In genomic region chr2:151972880-151973594, GRCm38 (mm10) we compare ENCODE assay signal across 8 mouse cellular contexts. TPM values are rescaled to one million over a fixed set of nuclear protein-coding genes. Genes with fewer than 3 reads are reported as not detected.
A peak's percentile ranks its signal among the peaks of the same experiment; 100 is the strongest.
DNase-seq lines count a peak whose midpoint lies in the region; ATAC-seq and TF ChIP-seq lines count a peak whose summit lies in the region.

No protein-coding gene starts in this region.

- peak overlapping the region; percentile 22; the same call in 1 of the 2 replicates for H3K27ac ChIP-seq in bone marrow macrophage, adult 2 months (ENCODE audit: insufficient read depth, low read depth, low read length)
- H3K27ac ChIP-seq in heart, postnatal 0 days (ENCODE audit: low read depth) = peak overlapping the region; percentile 28; the same call in 1 of the 2 replicates
- H3K27ac ChIP-seq in liver, embryonic 16.5 days (ENCODE audit: low read length) = peak overlapping the region; percentile 59
- H3K27ac ChIP-seq in neural tube, embryonic 11.5 days (ENCODE audit: low read depth, low read length) = peak overlapping the region; percentile 87

- no peak for TF ChIP-seq POLR2A in bone marrow macrophage, adult 2 months (IDR thresholded peaks at IDR 0.05; ENCODE audit: borderline replicate concordance, low read depth, low read length)

- DNase-seq in cerebellum, adult 9-10 months = peak; percentile 36
- DNase-seq in heart, postnatal 0 days (ENCODE audit: low spot score) = no peak
- DNase-seq in neural tube, embryonic 11.5 days (ENCODE audit: low spot score) = peak; percentile 81
- DNase-seq in layer of hippocampus, postnatal 14 days (ENCODE audit: low spot score in 2 of 2) = no peak
- no peak for DNase-seq in layer of hippocampus, adult 8-10 months (ENCODE audit: low spot score in 2 of 2)

- no peaks in the 10 kb centered on the region for H3K9me3 ChIP-seq in heart, postnatal 0 days (replicated peaks; ENCODE audit: control insufficient read depth, low read length)
- H3K9me3 ChIP-seq in liver, embryonic 16.5 days (replicated peaks; ENCODE audit: control insufficient read depth, low read length) = no peaks in the 10 kb centered on the region
- H3K9me3 ChIP-seq in neural tube, embryonic 11.5 days (ENCODE audit: control insufficient read depth, low read length) = no peaks in the 10 kb centered on the region

- WGBS in heart, postnatal 0 days = 21% methylated on average over 23 of the region's 23 CpGs
- 7% methylated on average over 23 of the region's 23 CpGs for WGBS in liver, embryonic 16.5 days (ENCODE audit: insufficient replicate concordance)
- 11% methylated on average over 23 of the region's 23 CpGs for WGBS in neural tube, embryonic 11.5 days

- ATAC-seq in cerebellum, adult (ENCODE audit: insufficient number of reproducible peaks, low FRiP score, low TSS enrichment) = no peak
- ATAC-seq in heart, postnatal 0 days (ENCODE audit: insufficient read depth, low read depth) = no peak
- peak; percentile 10; the same call in 1 of the 2 replicates for ATAC-seq in liver, embryonic 16.5 days (ENCODE audit: low read depth)
- ATAC-seq in neural tube, embryonic 11.5 days (ENCODE audit: insufficient read depth, low FRiP score, low TSS enrichment) = peak; percentile 81

- H3K4me3 ChIP-seq in bone marrow macrophage, adult 2 months (ENCODE audit: insufficient read depth, low read length) = peak overlapping the region; percentile 54
- H3K4me3 ChIP-seq in heart, postnatal 0 days (ENCODE audit: low read depth, low read length) = peak overlapping the region; percentile 35
- H3K4me3 ChIP-seq in liver, embryonic 16.5 days (ENCODE audit: low read depth, low read length) = peak overlapping the region; percentile 29
- H3K4me3 ChIP-seq in neural tube, embryonic 11.5 days (ENCODE audit: low read depth, low read length) = peak overlapping the region; percentile 27

- TF ChIP-seq EP300 in heart, postnatal 0 days (IDR thresholded peaks at IDR 0.05; ENCODE audit: low read depth) = no peak

- peaks cover 34% of the 10 kb centered on the region for H3K27me3 ChIP-seq in heart, postnatal 0 days (ENCODE audit: control insufficient read depth, insufficient read depth, low read length)
- H3K27me3 ChIP-seq in liver, embryonic 16.5 days (ENCODE audit: control insufficient read depth, insufficient read depth, low read depth, low read length) = peaks cover 18% of the 10 kb centered on the region
- H3K27me3 ChIP-seq in neural tube, embryonic 11.5 days (ENCODE audit: control insufficient read depth, insufficient read depth, low read length) = 0 out of 2 replicates have a peak, but pooled peaks cover 3% of the 10 kb centered on the region

- H3K4me2 ChIP-seq in heart, postnatal 0 days (ENCODE audit: low read depth, low read length) = peak overlapping the region; percentile 61
- H3K4me2 ChIP-seq in liver, embryonic 16.5 days (ENCODE audit: low read depth, low read length) = peak overlapping the region; percentile 51
- H3K4me2 ChIP-seq in neural tube, embryonic 11.5 days (ENCODE audit: low read depth) = peak overlapping the region; percentile 50

- TF ChIP-seq CTCF in bone marrow macrophage, adult 2 months (IDR thresholded peaks at IDR 0.05; ENCODE audit: low read depth, low read length) = no peak
- TF ChIP-seq CTCF in heart, postnatal 0 days (IDR thresholded peaks at IDR 0.05; ENCODE audit: low read depth) = no peak

- peaks cover 8% of the 10 kb centered on the region; the same call in 1 of the 2 replicates for H3K36me3 ChIP-seq in heart, postnatal 0 days (replicated peaks; ENCODE audit: control insufficient read depth, insufficient read depth, low read length)
- no peaks in the 10 kb centered on the region for H3K36me3 ChIP-seq in liver, embryonic 16.5 days (ENCODE audit: control insufficient read depth, insufficient read depth)
- H3K36me3 ChIP-seq in neural tube, embryonic 11.5 days (ENCODE audit: control insufficient read depth, insufficient read depth, low read length) = no peaks in the 10 kb centered on the region; the same call in 1 of the 2 replicates

- H3K9ac ChIP-seq in heart, postnatal 0 days (replicated peaks; ENCODE audit: low read depth, low read length) = peak overlapping the region; percentile 40; the same call in 1 of the 2 replicates
- peak overlapping the region; percentile 18; the same call in 1 of the 2 replicates for H3K9ac ChIP-seq in liver, embryonic 16.5 days (ENCODE audit: low read depth, low read length)
- peak overlapping the region; percentile 58 for H3K9ac ChIP-seq in neural tube, embryonic 11.5 days (ENCODE audit: low read length)

- peaks cover 41% of the 10 kb centered on the region for H3K4me1 ChIP-seq in bone marrow macrophage, adult 2 months (ENCODE audit: control insufficient read depth, insufficient read depth, low read length)
- peaks cover 27% of the 10 kb centered on the region for H3K4me1 ChIP-seq in heart, postnatal 0 days (ENCODE audit: control insufficient read depth, insufficient read depth)
- peaks cover 53% of the 10 kb centered on the region for H3K4me1 ChIP-seq in liver, embryonic 16.5 days (ENCODE audit: control insufficient read depth, low read depth, low read length)
- H3K4me1 ChIP-seq in neural tube, embryonic 11.5 days (ENCODE audit: control insufficient read depth, insufficient read depth, low read length) = peaks cover 38% of the 10 kb centered on the region

RNA-seq across cellular contexts. Expression of gene Fam110a, which starts 7.0 kb away (rescaled TPM):
- 19.9 and 20.5 TPM in 2 replicates for polyA plus RNA-seq in bone marrow macrophage, adult 2 months (2012; ENCODE audit: insufficient read depth, insufficient read length, missing spikeins)
- total RNA-seq in heart, postnatal 0 days (2014; rRNA removed; ENCODE audit: low replicate concordance) = 3.0 and 11.7 TPM in 2 replicates
- 5.7 and 6.2 TPM in 2 replicates for polyA plus RNA-seq in heart, postnatal 0 days (2015; fragmentation: Nextera tagmentation; extraction: Ambion mirVana)
- polyA plus RNA-seq in liver, embryonic 16.5 days (2015; fragmentation: Nextera tagmentation; extraction: Ambion mirVana) = 9.2 and 9.6 TPM in 2 replicates
- 82.2 and 92.9 TPM in 2 replicates for polyA plus RNA-seq in neural tube, embryonic 11.5 days (2014; fragmentation: Nextera tagmentation; extraction: Ambion mirVana)
- 1 to 10 TPM; 8.2 to 9.5 TPM for total RNA-seq in layer of hippocampus, postnatal 14 days (2021)
- 1 to 10 TPM; 5.9 to 8.0 (median 7.2) TPM for total RNA-seq in layer of hippocampus, adult 8-10 months (2022)

RNA-seq across cellular contexts. Expression of gene Slc52a3, which starts 23.3 kb away (rescaled TPM):
- polyA plus RNA-seq in bone marrow macrophage, adult 2 months (2012; ENCODE audit: insufficient read depth, insufficient read length, missing spikeins) = 0.83 and 1.4 TPM in 2 replicates
- 6.6 TPM in 1 of 2 replicates, not detected in the other for total RNA-seq in heart, postnatal 0 days (2014; rRNA removed; ENCODE audit: low replicate concordance)
- polyA plus RNA-seq in heart, postnatal 0 days (2015; fragmentation: Nextera tagmentation; extraction: Ambion mirVana) = 0.44 and 0.68 TPM in 2 replicates
- 1.1 and 1.4 TPM in 2 replicates for polyA plus RNA-seq in liver, embryonic 16.5 days (2015; fragmentation: Nextera tagmentation; extraction: Ambion mirVana)
- 1.0 and 1.1 TPM in 2 replicates for polyA plus RNA-seq in neural tube, embryonic 11.5 days (2014; fragmentation: Nextera tagmentation; extraction: Ambion mirVana)
- 1 to 10 TPM; 3.2 to 3.7 TPM for total RNA-seq in layer of hippocampus, postnatal 14 days (2021)
- 1 to 10 TPM; 2.1 to 3.9 (median 2.1) TPM for total RNA-seq in layer of hippocampus, adult 8-10 months (2022)

Comparison
In these comparisons a context has a peak if more than half of its experiments do, and no peak if none do; other contexts are left out.
1. DNase-seq: peak in cerebellum, adult 9-10 months (single experiment) and neural tube, embryonic 11.5 days (single experiment); none in heart, postnatal 0 days (single experiment), layer of hippocampus, postnatal 14 days (0 of 2) and layer of hippocampus, adult 8-10 months (0 of 2).
2. ATAC-seq: peak in liver, embryonic 16.5 days (single experiment) and neural tube, embryonic 11.5 days (single experiment); none in cerebellum, adult (single experiment) and heart, postnatal 0 days (single experiment).
3. H3K27ac ChIP-seq: peak in every context shown above with its lines; median percentile 87 in neural tube, embryonic 11.5 days; 59 in liver, embryonic 16.5 days; 28 in heart, postnatal 0 days; 22 in bone marrow macrophage, adult 2 months.
4. Peak in every context shown above with its lines, with median percentiles within 50 percentile points of each other: H3K4me3 ChIP-seq, H3K4me2 ChIP-seq and H3K9ac ChIP-seq.